In the genomic region with DNA sequence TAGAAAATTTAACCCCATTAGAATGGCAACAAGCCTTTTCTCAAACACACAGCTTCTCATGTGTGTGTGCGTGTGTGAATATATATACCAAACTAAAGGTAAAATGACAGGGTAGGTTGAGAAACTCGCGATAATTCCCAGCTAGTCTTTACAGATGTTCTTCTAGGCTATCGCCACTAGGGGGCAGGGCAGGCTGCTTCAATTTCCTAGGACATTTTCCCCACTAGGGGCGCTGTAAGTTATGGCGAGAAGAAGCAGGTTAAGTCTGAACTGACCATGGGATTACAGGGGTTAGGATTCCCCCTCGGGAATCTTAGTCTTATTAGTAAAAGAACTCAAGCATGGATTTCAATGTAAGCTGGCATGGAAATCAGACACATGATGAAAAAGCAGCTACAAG, we compare ENCODE assay signal across 8 mouse cellular contexts. TPM values are rescaled to one million over a fixed set of nuclear protein-coding genes. Genes with fewer than 3 reads are reported as not detected.
A peak's percentile ranks its signal among the peaks of the same experiment; 100 is the strongest.
DNase-seq lines count a peak whose midpoint lies in the region; ATAC-seq lines count a peak whose summit lies in the region.

No protein-coding gene starts in this region.

- H3K9ac ChIP-seq in forebrain, embryonic 14.5 days (ENCODE audit: low read length), result no peak overlapping the region
- H3K9ac ChIP-seq in forebrain, embryonic 16.5 days (replicated peaks; ENCODE audit: low read depth, low read length), result no peak overlapping the region

- DNase-seq in forebrain, embryonic 14.5 days (ENCODE audit: low spot score), result peak; percentile 74
- peak; percentile 61 to 82 for DNase-seq in cerebellum, postnatal 4 days (ENCODE audit: low spot score in 2 of 2)
- DNase-seq in heart, adult 8-10 months (ENCODE audit: low spot score), result peak; percentile 82
- peak; percentile 55 for DNase-seq in layer of hippocampus, adult 9-11 months
- DNase-seq in spleen, adult 18-20 months, result peak; percentile 25 to 73

- H3K4me2 ChIP-seq in forebrain, embryonic 14.5 days (ENCODE audit: low read length), result no peak overlapping the region
- no peak overlapping the region for H3K4me2 ChIP-seq in forebrain, embryonic 16.5 days (ENCODE audit: low read length)

- H3K27ac ChIP-seq in forebrain, embryonic 14.5 days (ENCODE audit: low read depth, low read length), result no peak overlapping the region
- no peak overlapping the region for H3K27ac ChIP-seq in forebrain, embryonic 16.5 days (ENCODE audit: low read length)

- no peak overlapping the region for H3K4me3 ChIP-seq in forebrain, embryonic 14.5 days (ENCODE audit: low read depth, low read length)
- H3K4me3 ChIP-seq in forebrain, embryonic 16.5 days (replicated peaks; ENCODE audit: low read length), result no peak overlapping the region

- WGBS in forebrain, embryonic 14.5 days, result 31% methylated on average over 7 of the region's 7 CpGs
- WGBS in forebrain, embryonic 16.5 days, result 41% methylated on average over 7 of the region's 7 CpGs

- peak; percentile 11; the same call in 1 of the 2 replicates for ATAC-seq in forebrain, embryonic 14.5 days
- ATAC-seq in forebrain, embryonic 16.5 days, result no peak
- peak; percentile 84 for ATAC-seq in activated CD4-positive, CD25-positive, alpha-beta regulatory T cell, adult 4 months
- ATAC-seq in megakaryocyte progenitor cell, adult 5-6 weeks (replicated peaks; ENCODE audit: poor library complexity), result peak; percentile 96

- peaks cover 3% of the 10 kb centered on the region for H3K4me1 ChIP-seq in forebrain, embryonic 14.5 days (ENCODE audit: control insufficient read depth, insufficient read depth, low read length)
- H3K4me1 ChIP-seq in forebrain, embryonic 16.5 days (replicated peaks; ENCODE audit: control insufficient read depth, insufficient read depth, low read length), result peaks cover 11% of the 10 kb centered on the region; the same call in 1 of the 2 replicates

- H3K36me3 ChIP-seq in forebrain, embryonic 14.5 days (ENCODE audit: control insufficient read depth, insufficient read depth, low read length), result no peaks in the 10 kb centered on the region
- no peaks in the 10 kb centered on the region for H3K36me3 ChIP-seq in forebrain, embryonic 16.5 days (ENCODE audit: control insufficient read depth, insufficient read depth)

- no peaks in the 10 kb centered on the region for H3K27me3 ChIP-seq in forebrain, embryonic 14.5 days (replicated peaks; ENCODE audit: control insufficient read depth, insufficient read depth, low read length)
- no peaks in the 10 kb centered on the region for H3K27me3 ChIP-seq in forebrain, embryonic 16.5 days (replicated peaks; ENCODE audit: control insufficient read depth, insufficient read depth, low read length)

- no peaks in the 10 kb centered on the region for H3K9me3 ChIP-seq in forebrain, embryonic 14.5 days (replicated peaks; ENCODE audit: control insufficient read depth, low read length)
- H3K9me3 ChIP-seq in forebrain, embryonic 16.5 days (ENCODE audit: control insufficient read depth, low read length), result no peaks in the 10 kb centered on the region

RNA-seq across cellular contexts. Expression of a gene that starts 39.9 kb away (rescaled TPM):
- polyA plus RNA-seq in forebrain, embryonic 14.5 days (2014; fragmentation: Nextera tagmentation; extraction: Ambion mirVana), result 0.05 TPM in 2 replicates
- 0.04 and 0.10 TPM in 2 replicates for polyA plus RNA-seq in forebrain, embryonic 16.5 days (2015; fragmentation: Nextera tagmentation; extraction: Ambion mirVana)
- not detected for polyA plus RNA-seq in activated CD4-positive, CD25-positive, alpha-beta regulatory T cell, adult 4 months (2017; shearing (Covaris generic))
- 100 to 1,000 TPM; 126 to 143 (median 134) TPM for total RNA-seq in heart, adult 8-10 months (2022)
- total RNA-seq in megakaryocyte progenitor cell, adult 5-6 weeks (2015), result not detected in 2 replicates
- not detected in 2 replicates for total RNA-seq in megakaryocyte progenitor cell, adult 5-6 weeks (2017)

RNA-seq across cellular contexts. Expression of a gene that starts 51.7 kb away (rescaled TPM):
- 8.2 and 10.6 TPM in 2 replicates for polyA plus RNA-seq in forebrain, embryonic 14.5 days (2014; fragmentation: Nextera tagmentation; extraction: Ambion mirVana)
- polyA plus RNA-seq in forebrain, embryonic 16.5 days (2015; fragmentation: Nextera tagmentation; extraction: Ambion mirVana), result 7.7 and 9.3 TPM in 2 replicates
- polyA plus RNA-seq in activated CD4-positive, CD25-positive, alpha-beta regulatory T cell, adult 4 months (2017; shearing (Covaris generic)), result 1 to 10 TPM; 2.2 to 3.6 TPM
- total RNA-seq in heart, adult 8-10 months (2022), result 10 to 100 TPM; 15.5 to 19.9 (median 16.8) TPM
- 9.1 and 10.2 TPM in 2 replicates for total RNA-seq in megakaryocyte progenitor cell, adult 5-6 weeks (2015)
- 13.8 and 17.2 TPM in 2 replicates for total RNA-seq in megakaryocyte progenitor cell, adult 5-6 weeks (2017)
